Mouse (Mus musculus) limb, embryonic 11.5 days (tissue): ENCODE measurements at regions not wholly inside any gene's neighbourhood (a gene's known extent, or its start where the extent isn't known, plus 50 kb on each side); places are given as distances from the start of the nearest gene placed in this dataset.

Experiments used
- ATAC-seq: fragments of 200-750 bp; cut with Nextera tagmentation; 2 replicates; pipeline ENCODE4 v1.8.0; 2017; ENCODE audit warnings: low read depth; ENCODE audit not compliant: insufficient number of reproducible peaks, low FRiP score, low TSS enrichment
- DNase-seq: peaks from one replicate; pipeline ENCODE4 v3.0.0-alpha.2; 2015; ENCODE audit warnings: low spot score
- H3K27ac ChIP-seq: fragments of 300-500 bp; sonication (generic); replicated peaks from 2 replicates; pipeline ENCODE4 v1.5.1; 2014; ENCODE audit warnings: low read depth, mild to moderate bottlenecking, low read length
- H3K27me3 ChIP-seq: fragments of 300-500 bp; sonication (generic); 2 replicates; pipeline ENCODE4 v1.6.1; 2014; ENCODE audit warnings: mild to moderate bottlenecking, low read length, mixed read lengths; ENCODE audit not compliant: control insufficient read depth, insufficient read depth
- H3K36me3 ChIP-seq: fragments of 300-500 bp; sonication (generic); 2 replicates; pipeline ENCODE4 v1.6.1; 2014; ENCODE audit warnings: mild to moderate bottlenecking, low read length, moderate library complexity, mixed read lengths; ENCODE audit not compliant: control insufficient read depth, insufficient read depth
- H3K4me1 ChIP-seq: fragments of 300-500 bp; sonication (generic); 2 replicates; pipeline ENCODE4 v1.6.1; 2014; ENCODE audit warnings: low read length, mixed read lengths; ENCODE audit not compliant: control insufficient read depth, insufficient read depth
- H3K4me2 ChIP-seq: fragments of 300-500 bp; sonication (generic); 2 replicates; pipeline ENCODE4 v1.6.1; 2014; ENCODE audit warnings: low read depth, mild to moderate bottlenecking, moderate library complexity; ENCODE audit not compliant: severe bottlenecking
- H3K4me3 ChIP-seq: fragments of 300-500 bp; sonication (generic); 2 replicates; pipeline ENCODE4 v1.5.1; 2014; ENCODE audit warnings: low read depth, low read length
- H3K9ac ChIP-seq: fragments of 300-500 bp; sonication (generic); 2 replicates; pipeline ENCODE4 v1.6.1; 2014; ENCODE audit warnings: mild to moderate bottlenecking, low read length
- H3K9me3 ChIP-seq: fragments of 300-500 bp; sonication (generic); 2 replicates; pipeline ENCODE4 v1.6.1; 2016; ENCODE audit warnings: low read length; ENCODE audit not compliant: control insufficient read depth
- WGBS: fragments of 180-500 bp; shearing (Covaris S2); extraction: QIAGEN DNeasy Blood & Tissue Kit; methylation state at CpG from one replicate; pipeline ENCODE4 v1.1.7; 2014; 5-methylcytosine and 5-hydroxymethylcytosine counted together

DNA sequence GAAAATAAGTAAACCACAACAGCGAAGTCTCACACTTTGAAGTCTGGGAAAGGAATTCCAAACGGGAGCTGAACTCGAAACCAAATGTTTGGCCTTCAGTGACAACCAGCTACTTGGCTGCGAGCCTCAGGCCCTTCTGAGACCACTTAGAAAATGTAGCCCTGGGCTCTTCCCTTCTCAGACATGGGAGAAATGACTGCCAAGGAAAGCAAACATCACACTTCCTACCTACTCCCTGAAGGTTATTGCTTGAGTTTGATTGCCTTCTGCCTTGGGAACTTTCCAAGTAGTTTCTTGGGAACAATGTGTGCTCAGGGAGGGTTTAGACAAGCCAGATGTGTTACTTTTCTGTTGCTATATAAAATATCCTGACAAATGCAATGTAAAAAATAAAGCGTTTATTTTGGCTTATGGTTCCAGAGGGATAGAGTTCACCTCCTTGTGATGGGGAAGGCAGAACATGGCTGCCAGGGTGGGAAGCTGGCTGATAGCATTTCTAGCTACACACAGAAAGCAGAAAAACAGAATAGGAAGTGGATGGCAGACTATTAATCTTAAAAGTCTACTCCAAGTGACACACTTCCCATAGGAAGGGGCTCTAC, 194.8 kb upstream of the Rack1 start:
- no peaks in the 10 kb centered on the region for H3K36me3 ChIP-seq
- H3K27me3 ChIP-seq: no peaks in the 10 kb centered on the region
- ATAC-seq: no peak
- H3K9ac ChIP-seq: no peak overlapping the region
- H3K4me3 ChIP-seq: no peak overlapping the region
- 52% methylated on average over 5 of the region's 5 CpGs for WGBS
- no peak for DNase-seq
- H3K4me2 ChIP-seq: no peak overlapping the region
- no peaks in the 10 kb centered on the region for H3K4me1 ChIP-seq
- H3K9me3 ChIP-seq: no peaks in the 10 kb centered on the region
- no peak overlapping the region for H3K27ac ChIP-seq

GRCm38 (mm10) chr11:48601096-48601495, 199.0 kb upstream of the Rack1 start:
- 73% methylated on average over 1 of the region's 1 CpGs for WGBS
- H3K27me3 ChIP-seq: no peaks in the 10 kb centered on the region
- DNase-seq: no peak

DNA sequence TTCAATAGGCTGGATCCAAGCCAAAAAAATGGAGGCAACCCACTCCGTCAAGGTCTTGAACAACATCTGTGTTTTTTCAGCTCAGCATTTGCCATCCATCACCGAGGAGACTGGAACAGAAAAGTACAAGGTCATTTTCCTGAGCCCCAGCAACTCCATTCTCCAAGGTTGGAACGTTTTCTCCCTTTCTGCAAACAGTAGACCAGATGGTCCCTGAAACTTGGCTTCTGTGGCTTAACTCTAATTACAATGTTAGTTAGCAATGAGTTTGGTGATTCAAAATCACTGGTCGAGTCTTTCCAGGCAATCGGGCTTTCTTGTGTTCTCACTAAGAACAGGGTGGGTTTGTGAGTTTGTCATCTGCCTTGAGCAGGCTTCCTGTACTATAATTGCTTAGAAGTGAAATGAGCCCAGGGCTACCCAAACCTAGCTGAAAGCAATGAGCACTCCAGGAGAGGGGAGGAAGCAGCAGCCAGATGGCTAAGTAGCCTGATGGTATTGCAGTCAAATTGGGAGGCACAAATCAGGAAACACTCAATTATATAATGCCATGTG, 200.5 kb upstream of the Rack1 start:
- Histone ChIP-seq H3K4me3 (no peak overlapping the region), H3K36me3 (no peaks in the 10 kb centered on the region), H3K4me1 (no peaks in the 10 kb centered on the region), H3K9me3 (no peaks in the 10 kb centered on the region), H3K4me2 (no peak overlapping the region), H3K27me3 (no peaks in the 10 kb centered on the region), H3K9ac (no peak overlapping the region), H3K27ac (no peak overlapping the region)
- WGBS: 67% methylated on average over 5 of the region's 5 CpGs
- DNase-seq: no peak
- ATAC-seq: no peak

More at GRCm38 (mm10) chr11:48601096-48601495, 199.0 kb upstream of the Rack1 start:
- Histone ChIP-seq H3K9ac (no peak overlapping the region), H3K36me3 (no peaks in the 10 kb centered on the region), H3K27ac (no peak overlapping the region), H3K4me3 (no peak overlapping the region), H3K4me1 (no peaks in the 10 kb centered on the region), H3K4me2 (no peak overlapping the region), H3K9me3 (no peaks in the 10 kb centered on the region)
- no peak for ATAC-seq

- H3K4me3 ChIP-seq: no peak overlapping the region
Measured at GRCm38 (mm10) chr11:48599033-48599432, 201.1 kb upstream of the Rack1 start.

DNA sequence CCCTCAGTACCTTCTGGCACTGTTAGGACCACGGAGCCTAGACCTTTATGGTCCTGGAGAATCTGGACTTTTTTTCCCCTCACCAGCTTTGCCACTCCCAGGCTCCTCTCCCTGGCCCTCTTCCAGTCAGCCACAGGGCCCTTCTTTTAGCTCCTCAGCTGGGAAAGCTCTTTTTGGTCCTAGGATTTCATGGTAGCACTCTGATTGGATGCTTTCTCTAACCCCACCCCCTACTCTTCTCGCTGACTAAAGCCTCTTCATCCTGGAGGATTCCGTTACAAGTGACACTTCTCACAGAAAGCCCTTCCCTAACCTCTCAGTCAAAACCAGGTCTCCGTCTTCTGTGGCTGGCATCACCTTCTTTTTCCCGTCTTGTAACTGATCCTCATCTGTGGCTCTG, 205.7 kb upstream of the Rack1 start:
- H3K9me3 ChIP-seq: no peaks in the 10 kb centered on the region
- no peak overlapping the region for H3K4me3 ChIP-seq
- ATAC-seq (no peak), DNase-seq (no peak)
- WGBS: 20% methylated on average over 5 of the region's 5 CpGs
- no peaks in the 10 kb centered on the region for H3K27me3 ChIP-seq
- H3K4me2 ChIP-seq: no peak overlapping the region
- H3K27ac ChIP-seq: no peak overlapping the region
- no peaks in the 10 kb centered on the region for H3K4me1 ChIP-seq
- no peak overlapping the region for H3K9ac ChIP-seq
- no peaks in the 10 kb centered on the region for H3K36me3 ChIP-seq

More at GRCm38 (mm10) chr11:48599033-48599432, 201.1 kb upstream of the Rack1 start:
- DNase-seq (no peak), ATAC-seq (no peak)
- no peak overlapping the region for H3K9ac ChIP-seq
- no peaks in the 10 kb centered on the region for H3K36me3 ChIP-seq
- no peak overlapping the region for H3K27ac ChIP-seq
- H3K9me3 ChIP-seq: no peaks in the 10 kb centered on the region
- H3K4me1 ChIP-seq: no peaks in the 10 kb centered on the region
- H3K27me3 ChIP-seq: no peaks in the 10 kb centered on the region
- no peak overlapping the region for H3K4me2 ChIP-seq

DNA sequence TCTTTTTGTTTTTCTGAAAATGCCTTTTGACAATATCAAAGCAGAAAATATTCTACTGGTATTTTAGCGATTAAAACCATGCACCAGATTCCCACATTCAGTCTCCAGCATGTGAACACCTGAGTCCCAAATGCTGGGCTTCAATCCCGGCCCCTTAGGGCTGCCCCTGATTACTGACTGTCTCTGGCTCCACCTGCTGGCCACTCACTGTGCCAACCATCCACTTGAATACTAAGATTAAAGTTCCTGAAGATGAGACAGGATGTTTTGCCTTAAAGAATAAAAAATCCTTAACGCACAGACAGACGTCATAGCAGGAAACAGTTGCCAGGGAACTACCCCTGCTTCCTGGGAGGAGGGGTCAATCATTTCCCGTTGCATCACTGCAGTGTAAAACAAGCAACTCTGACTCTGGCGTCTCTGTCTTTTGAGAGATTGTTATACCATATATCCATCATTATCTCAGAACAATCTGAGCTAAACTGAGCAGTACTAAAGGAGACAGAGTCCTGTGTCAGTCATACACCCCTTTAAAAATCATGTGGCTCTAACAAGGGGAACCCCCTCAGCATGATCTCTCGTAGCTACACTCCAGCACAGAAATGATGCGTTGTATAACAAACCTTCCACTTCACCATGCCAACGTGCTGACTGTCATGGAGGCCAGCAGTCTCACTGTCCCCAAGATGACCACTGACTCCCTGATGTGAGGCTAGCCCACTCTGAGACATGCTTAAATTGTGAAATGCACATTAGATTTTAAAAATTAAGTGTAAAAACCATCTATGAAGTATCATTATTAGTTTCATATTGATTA, 211.1 kb upstream of the Rack1 start:
- ATAC-seq (peak; percentile 82; the same call in 1 of the 2 replicates), DNase-seq (peak; percentile 74)
- no peaks in the 10 kb centered on the region for H3K27me3 ChIP-seq
- WGBS: 37% methylated on average over 9 of the region's 9 CpGs
- H3K4me1 ChIP-seq: no peaks in the 10 kb centered on the region
- H3K9ac ChIP-seq: no peak overlapping the region
- no peaks in the 10 kb centered on the region for H3K9me3 ChIP-seq
- H3K27ac ChIP-seq: no peak overlapping the region
- H3K36me3 ChIP-seq: no peaks in the 10 kb centered on the region
- H3K4me2 ChIP-seq: no peak overlapping the region
- no peak overlapping the region for H3K4me3 ChIP-seq

DNA sequence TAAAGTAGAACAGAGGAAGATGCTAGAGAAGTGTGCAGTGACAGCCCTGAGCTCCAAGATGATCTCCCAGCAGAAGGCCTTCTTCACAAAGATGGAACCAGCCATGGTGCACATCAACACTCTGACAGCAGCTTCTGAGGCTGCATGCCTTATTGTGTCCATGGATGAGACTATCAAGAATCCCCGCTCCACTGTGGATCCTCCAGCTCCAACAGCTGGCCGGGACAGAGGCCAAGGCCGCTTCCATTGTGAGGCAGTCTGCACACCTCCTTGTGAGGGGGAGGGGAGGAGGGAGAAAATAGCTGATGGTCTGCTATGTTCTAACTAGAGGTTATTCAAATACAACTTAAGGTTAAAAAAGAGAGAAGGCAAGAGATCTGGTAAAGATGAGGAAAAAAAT, 231.4 kb upstream of the Rack1 start:
- no peaks in the 10 kb centered on the region for H3K27me3 ChIP-seq
- ATAC-seq: no peak

DNA sequence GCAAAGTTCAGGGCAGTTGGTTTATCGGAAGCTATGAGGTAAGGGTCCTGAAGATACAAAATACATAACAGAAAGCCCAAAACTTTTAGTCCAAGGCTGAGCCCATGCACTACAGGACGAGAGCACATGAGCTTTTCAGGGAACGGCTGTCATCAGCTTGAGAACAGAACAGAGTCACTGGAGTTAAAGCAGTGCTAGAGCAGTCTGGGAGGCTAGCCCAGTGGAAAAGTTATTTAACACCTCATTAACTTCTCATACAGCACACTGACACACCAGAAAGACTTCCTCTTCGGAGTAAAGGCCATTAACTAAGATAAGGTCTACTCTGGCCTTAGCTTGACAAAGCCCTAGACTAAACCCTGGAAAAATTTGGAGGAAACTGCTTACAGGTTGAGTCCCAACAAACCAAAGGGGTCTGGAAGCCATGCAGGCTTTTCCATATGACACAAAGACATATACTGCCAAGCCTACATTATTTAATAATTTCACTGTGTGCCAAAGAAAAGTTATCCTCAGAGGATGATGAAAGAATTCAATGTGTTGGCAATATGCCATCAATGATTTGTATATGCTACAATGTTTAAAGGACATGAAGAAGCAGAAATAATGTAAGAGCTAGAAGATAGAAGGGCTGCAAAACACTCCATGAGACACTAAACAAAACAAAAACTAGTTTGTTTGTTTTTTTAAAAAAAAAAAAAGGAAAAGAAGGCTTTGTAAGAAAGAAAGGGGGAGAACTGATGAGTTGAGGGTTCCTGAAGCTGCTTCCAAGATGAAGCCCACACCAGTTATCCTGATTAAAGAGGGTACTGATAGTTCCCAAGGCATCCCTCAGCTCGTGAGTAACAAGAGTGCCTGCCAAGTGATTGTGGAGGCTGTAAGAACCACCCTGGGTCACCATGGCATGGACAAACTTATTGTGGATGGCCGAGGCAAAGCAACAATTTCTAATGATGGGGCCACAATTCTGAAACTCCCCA, 232.3 kb upstream of the Rack1 start:
- peak; percentile 58 for ATAC-seq
- Histone ChIP-seq H3K9ac (no peak overlapping the region), H3K27me3 (no peaks in the 10 kb centered on the region), H3K4me2 (no peak overlapping the region), H3K4me3 (no peak overlapping the region), H3K9me3 (no peaks in the 10 kb centered on the region), H3K4me1 (no peaks in the 10 kb centered on the region), H3K27ac (no peak overlapping the region), H3K36me3 (no peaks in the 10 kb centered on the region)
- no peak for DNase-seq
- WGBS: 55% methylated on average over 6 of the region's 6 CpGs

More for the DNA sequence above, 231.4 kb upstream of the Rack1 start:
- Histone ChIP-seq H3K9ac (no peak overlapping the region), H3K4me3 (no peak overlapping the region), H3K4me2 (no peak overlapping the region), H3K9me3 (no peaks in the 10 kb centered on the region), H3K36me3 (no peaks in the 10 kb centered on the region), H3K4me1 (no peaks in the 10 kb centered on the region), H3K27ac (no peak overlapping the region)
- 93% methylated on average over 3 of the region's 3 CpGs for WGBS
- DNase-seq: no peak
